Mouse (Mus musculus) kidney, adult 2 months (tissue): ENCODE measurements around the gene Tnks2. TPM values are rescaled to one million over a fixed set of nuclear protein-coding genes. Genes with fewer than 3 reads are reported as not detected.
"Not testable (repeated sequence)": the region's sequence is repeated elsewhere in the genome, so short reads cannot be mapped to it uniquely, and the experiment has no call there.

ENCODE experiments used
- DNase-seq: peaks from one replicate; pipeline ENCODE4 v3.0.0; 2021
- H3K27ac ChIP-seq: fragments of 200-500 bp; 2 replicates; pipeline ENCODE4 v1.5.1; 2012; ENCODE audit warnings: low read depth, low read length, control low read depth, inconsistent platforms; ENCODE audit not compliant: insufficient read depth
- H3K27me3 ChIP-seq: fragments of 200-500 bp; replicated peaks from 2 replicates; pipeline ENCODE4 v1.6.1; 2012; ENCODE audit warnings: mild to moderate bottlenecking, moderate library complexity, low read length, inconsistent platforms; ENCODE audit not compliant: control insufficient read depth, insufficient read depth
- H3K36me3 ChIP-seq: fragments of 200-500 bp; 2 replicates; pipeline ENCODE4 v1.6.1; 2012; ENCODE audit warnings: mild to moderate bottlenecking, moderate library complexity, low read length, inconsistent platforms; ENCODE audit not compliant: control insufficient read depth, insufficient read depth
- H3K4me1 ChIP-seq: fragments of 200-500 bp; 2 replicates; pipeline ENCODE4 v1.6.1; 2011; ENCODE audit warnings: low read length; ENCODE audit not compliant: control insufficient read depth, insufficient read depth
- H3K4me3 ChIP-seq: fragments of 200-500 bp; 2 replicates; pipeline ENCODE4 v1.5.1; 2011; ENCODE audit warnings: mild to moderate bottlenecking, low read depth, low read length, control low read depth; ENCODE audit not compliant: insufficient read depth
- CTCF ChIP-seq: fragments of 200-500 bp; conservative IDR thresholded peaks from 2 replicates; pipeline ENCODE4 v1.5.1; 2011; ENCODE audit warnings: low read depth, mild to moderate bottlenecking, control low read depth, low read length, moderate library complexity, mixed read lengths; ENCODE audit not compliant: insufficient read depth, insufficient read length
- POLR2A ChIP-seq: fragments of 200-500 bp; IDR thresholded peaks from one replicate; pipeline ENCODE4 v1.6.1; 2011; ENCODE audit warnings: low read depth, low read length, control low read depth
- WGBS: fragments of 180-500 bp; shearing (Covaris S2); methylation state at CpG from one replicate; pipeline ENCODE4 v1.1.7; 2018; 5-methylcytosine and 5-hydroxymethylcytosine counted together
- polyA plus RNA-seq: library from polyadenylated mRNA; depleted of rRNA; stranded (reverse); fragments of >200 nt; gene quantifications from 2 replicates; pipeline ENCODE4 v1.2.3, GENCODE M21; 2012

The Tnks2 gene
- polyA plus RNA-seq, 1 experiment = 24.8 TPM

DNA sequence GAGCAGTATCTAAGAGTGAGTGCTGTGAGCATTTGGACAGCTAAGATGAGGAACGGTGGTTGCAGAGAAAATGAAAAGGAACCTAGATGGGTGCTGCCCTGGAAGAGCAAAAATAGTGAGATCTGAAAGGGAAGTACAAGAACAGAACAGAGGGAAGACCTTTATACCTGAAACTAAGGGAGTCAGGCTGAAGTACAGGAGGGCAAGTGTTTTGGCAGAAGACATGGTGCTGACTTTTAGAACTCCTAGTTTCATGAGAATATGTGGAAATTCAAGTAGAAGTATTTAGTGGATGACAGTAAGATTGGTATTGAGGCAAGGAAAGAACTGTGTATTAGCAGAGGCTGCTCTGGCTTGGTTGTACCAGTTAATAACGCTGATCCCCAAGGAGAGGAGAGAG, 19.8 kb downstream of the Tnks2 start:
- Histone ChIP-seq H3K4me1 (peaks cover 3% of the 10 kb centered on the region; the same call in 1 of the 2 replicates), H3K27me3 (no peaks in the 10 kb centered on the region), H3K27ac (peak overlapping the region; percentile 68), H3K4me3 (no peak overlapping the region), H3K36me3 (peaks cover 26% of the 10 kb centered on the region)
- no peak for TF ChIP-seq CTCF
- TF ChIP-seq POLR2A = no peak
- peak; percentile 65 for DNase-seq
- 65% methylated on average over 2 of the region's 2 CpGs for WGBS

DNA sequence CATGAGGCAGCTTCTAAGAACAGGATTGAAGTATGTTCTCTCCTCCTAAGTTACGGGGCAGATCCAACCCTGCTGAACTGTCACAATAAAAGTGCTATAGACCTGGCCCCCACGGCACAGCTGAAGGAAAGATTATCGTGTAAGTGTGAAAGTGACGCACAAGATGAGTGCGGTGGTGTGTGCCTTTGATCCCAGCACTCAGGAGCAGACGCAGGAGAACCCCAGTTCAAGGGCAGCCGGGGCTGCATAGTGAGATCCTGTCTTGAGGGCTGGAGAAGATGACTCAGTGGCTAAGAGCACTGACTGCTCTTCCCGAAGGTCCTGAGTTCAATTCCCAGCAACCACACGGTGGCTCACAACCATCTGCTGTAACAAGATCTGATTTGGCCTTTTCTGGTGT, 23.8 kb downstream of the Tnks2 start:
- DNase-seq = no peak
- 69% methylated on average over 9 of the region's 9 CpGs for WGBS
- no peak overlapping the region for H3K27ac ChIP-seq
- no peak overlapping the region for H3K4me3 ChIP-seq
- peaks cover 21% of the 10 kb centered on the region for H3K36me3 ChIP-seq
- H3K4me1 ChIP-seq = peaks cover 5% of the 10 kb centered on the region; the same call in 1 of the 2 replicates
- no peaks in the 10 kb centered on the region for H3K27me3 ChIP-seq
- TF ChIP-seq CTCF = no peak

DNA sequence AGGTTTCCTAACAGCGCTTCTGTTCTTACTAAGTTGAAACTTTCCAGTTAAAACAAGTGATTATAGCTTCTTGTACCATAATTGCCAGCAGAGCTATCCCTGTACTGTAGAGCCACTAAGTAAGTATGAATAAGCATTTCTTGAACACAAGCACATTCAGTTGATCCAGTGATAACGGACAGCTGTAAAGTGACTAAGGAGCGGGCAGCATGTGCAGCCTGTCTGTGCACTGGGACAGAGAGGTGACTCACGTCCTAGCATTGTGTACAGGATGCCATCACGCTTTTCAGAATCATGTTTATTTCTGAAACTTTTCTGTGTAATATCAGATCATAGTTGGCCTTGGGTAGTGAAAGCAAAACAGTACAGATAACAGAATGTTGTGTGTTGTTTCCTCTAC, 26.4 kb downstream of the Tnks2 start:
- H3K4me3 ChIP-seq = no peak overlapping the region
- no peaks in the 10 kb centered on the region for H3K27me3 ChIP-seq
- no peak overlapping the region for H3K27ac ChIP-seq
- 80% methylated on average over 5 of the region's 5 CpGs for WGBS
- H3K4me1 ChIP-seq = peaks cover 2% of the 10 kb centered on the region; the same call in 1 of the 2 replicates
- H3K36me3 ChIP-seq = peaks cover 12% of the 10 kb centered on the region
- DNase-seq = no peak
- TF ChIP-seq POLR2A (no peak), CTCF (no peak)

- Histone ChIP-seq H3K27ac (no peak overlapping the region), H3K4me1 (peaks cover 4% of the 10 kb centered on the region; the same call in 1 of the 2 replicates), H3K27me3 (no peaks in the 10 kb centered on the region), H3K36me3 (peaks cover 9% of the 10 kb centered on the region), H3K4me3 (no peak overlapping the region)
- peak; percentile 52 for DNase-seq
- WGBS = 48% methylated on average over 5 of the region's 5 CpGs
- TF ChIP-seq POLR2A (no peak), CTCF (no peak)
These were observed 31.9 kb downstream of the Tnks2 start for GRCm38 (mm10) chr19:36865905-36866304.

- Histone ChIP-seq H3K4me1 (peaks cover 2% of the 10 kb centered on the region; the same call in 1 of the 2 replicates), H3K27me3 (no peaks in the 10 kb centered on the region), H3K36me3 (peaks cover 11% of the 10 kb centered on the region), H3K4me3 (no peak overlapping the region), H3K27ac (no peak overlapping the region)
- WGBS = 56% methylated on average over 8 of the region's 8 CpGs
- peak; percentile 79 for DNase-seq
- TF ChIP-seq CTCF = no peak
- no peak for TF ChIP-seq POLR2A
These were observed 33.4 kb downstream of the Tnks2 start for GRCm38 (mm10) chr19:36867416-36867815.

- not testable (repeated sequence) for H3K27me3 ChIP-seq, H3K4me3 ChIP-seq, H3K4me1 ChIP-seq, H3K27ac ChIP-seq
- peak; percentile 14 for DNase-seq
- WGBS = 84% methylated on average over 3 of the region's 3 CpGs
- peaks cover 13% of the 10 kb centered on the region for H3K36me3 ChIP-seq
These were observed 34.6 kb downstream of the Tnks2 start for GRCm38 (mm10) chr19:36868675-36869074.

DNA sequence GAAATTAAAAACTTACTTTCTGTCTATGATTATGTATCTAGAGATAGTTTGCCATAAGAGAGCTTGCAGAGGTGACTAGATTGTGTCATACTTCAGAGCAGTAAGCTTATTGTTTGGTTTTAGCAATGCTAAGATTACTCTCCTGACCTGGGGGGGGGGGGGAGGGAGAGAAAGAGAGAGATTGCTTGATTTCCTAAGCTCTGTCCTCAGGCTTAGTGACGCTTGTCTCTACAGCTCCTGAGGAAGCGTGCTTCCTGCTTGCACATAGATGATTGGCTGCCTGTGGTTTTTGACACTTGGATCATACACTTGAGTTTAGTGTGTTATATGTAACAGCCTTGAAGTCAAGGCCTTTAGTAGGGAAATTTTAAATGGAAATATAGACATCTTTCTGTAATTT, 40.6 kb downstream of the Tnks2 start:
- 74% methylated on average over 2 of the region's 2 CpGs for WGBS
- Histone ChIP-seq H3K27me3 (no peaks in the 10 kb centered on the region), H3K27ac (no peak overlapping the region), H3K4me1 (no peaks in the 10 kb centered on the region), H3K36me3 (peaks cover 13% of the 10 kb centered on the region), H3K4me3 (no peak overlapping the region)
- TF ChIP-seq CTCF = no peak
- TF ChIP-seq POLR2A = no peak
- no peak for DNase-seq

GRCm38 (mm10) chr19:36877329-36877728, 43.3 kb downstream of the Tnks2 start:
- Histone ChIP-seq H3K27me3 (no peaks in the 10 kb centered on the region), H3K36me3 (peaks cover 14% of the 10 kb centered on the region)
- TF ChIP-seq CTCF = no peak
- no peak for TF ChIP-seq POLR2A

More at GRCm38 (mm10) chr19:36877329-36877728, 43.3 kb downstream of the Tnks2 start:
- Histone ChIP-seq H3K4me1 (no peaks in the 10 kb centered on the region), H3K27ac (no peak overlapping the region), H3K4me3 (no peak overlapping the region)
- peak; percentile 30 for DNase-seq
